Mouse (Mus musculus): ENCODE results near the gene Efna3.
A peak's percentile ranks its signal among the peaks of the same experiment; 100 is the strongest.

The Efna3 gene

GRCm38 (mm10) chr3:89282291-89282643, 40.5 kb downstream of the Efna3 start:
- no peak for DNase-seq

- DNase-seq = peak; percentile 88 to 96
Observed at GRCm38 (mm10) chr3:89281579-89282290, 41.0 kb downstream of the Efna3 start.

- peak; percentile 88 to 91 for DNase-seq
Observed at GRCm38 (mm10) chr3:89280606-89281511, 41.9 kb downstream of the Efna3 start, which contains the start of gene Efna1. Efna1 (minus strand) TSS chr3:89281142.

GRCm38 (mm10) chr3:89280050-89280605, 42.6 kb downstream of the Efna3 start:
- peak; percentile 51 to 66 for DNase-seq

GRCm38 (mm10) chr3:89279153-89279890, 43.4 kb downstream of the Efna3 start:
- DNase-seq = peak; percentile 94 to 96

- DNase-seq = peak in 1 of 2 experiments; percentile 32
Observed at GRCm38 (mm10) chr3:89278643-89279042, 44.1 kb downstream of the Efna3 start.

- peak; percentile 85 to 94 for DNase-seq
Observed at GRCm38 (mm10) chr3:89278107-89278506, 44.7 kb downstream of the Efna3 start.

GRCm38 (mm10) chr3:89277281-89278021, 45.3 kb downstream of the Efna3 start:
- peak; percentile 41 to 65 for DNase-seq

- peak; percentile 39 to 65 for DNase-seq
Observed at GRCm38 (mm10) chr3:89276061-89276460, 46.7 kb downstream of the Efna3 start.

- peak; percentile 50 to 67 for DNase-seq
Observed at GRCm38 (mm10) chr3:89271760-89272159, 51.0 kb downstream of the Efna3 start.

GRCm38 (mm10) chr3:89270891-89271290, 51.9 kb downstream of the Efna3 start:
- DNase-seq = peak in 1 of 2 experiments; percentile 51

- peak; percentile 89 to 95 for DNase-seq
Observed at GRCm38 (mm10) chr3:89270051-89270755, 52.6 kb downstream of the Efna3 start, which contains the start of gene Slc50a1. Slc50a1 (minus strand) TSS chr3:89270570.

- DNase-seq = no peak
Observed at GRCm38 (mm10) chr3:89268916-89269315, 53.8 kb downstream of the Efna3 start.

GRCm38 (mm10) chr3:89266439-89266893, 56.3 kb downstream of the Efna3 start:
- peak; percentile 87 for DNase-seq

All from kidney, postnatal 36 days (tissue).